Mouse (Mus musculus) kidney, adult 9 months (tissue): ENCODE results near the gene Pdha2.
A peak's percentile ranks its signal among the peaks of the same experiment; 100 is the strongest.

Experiments
- DNase-seq: peaks from one replicate; pipeline ENCODE4 v3.0.0; 2022

Pdha2 gene

DNA sequence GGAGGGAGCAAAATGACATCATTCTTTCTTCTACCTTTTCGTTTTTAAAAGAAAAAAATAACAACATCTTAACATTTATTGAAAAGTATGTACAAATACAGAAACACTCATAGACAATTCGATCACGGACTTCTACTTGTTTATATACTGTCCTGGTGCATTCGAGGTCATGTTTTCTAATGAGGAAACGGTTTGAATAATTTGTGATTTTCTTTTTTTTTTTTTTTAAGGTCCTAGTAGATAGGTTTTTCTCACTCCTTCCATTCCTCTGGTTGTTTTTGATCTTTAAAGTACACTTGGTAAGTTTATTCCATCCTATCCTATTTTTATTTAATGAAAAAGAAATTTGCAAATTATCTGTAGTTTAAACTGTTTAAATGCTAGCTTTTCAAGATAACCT is at the start of gene Pdha2:
Gene Pdha2, minus strand, starts transcription at position 101 of the 400 bp plus-strand sequence.
- DNase-seq: no peak

DNA sequence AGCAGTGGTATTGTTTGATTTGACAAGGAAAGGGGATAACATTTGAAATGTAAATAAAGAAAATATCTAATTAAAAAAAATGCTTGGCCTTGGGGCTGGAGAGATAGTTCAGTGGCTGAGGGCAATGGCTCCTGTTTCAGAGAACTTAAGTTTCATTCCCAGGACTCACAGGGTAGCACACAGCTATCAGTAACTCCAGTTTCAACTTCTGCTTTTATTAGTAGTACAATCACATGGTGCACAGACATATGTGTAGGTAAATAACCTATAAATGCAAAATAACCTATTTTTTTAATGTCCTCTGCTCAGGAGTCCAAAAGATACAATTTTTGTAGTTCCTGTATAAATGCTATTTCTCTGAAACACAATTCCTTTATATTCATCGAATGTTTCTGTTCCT is 48.4 kb upstream of the Pdha2 start:
- DNase-seq: no peak

DNA sequence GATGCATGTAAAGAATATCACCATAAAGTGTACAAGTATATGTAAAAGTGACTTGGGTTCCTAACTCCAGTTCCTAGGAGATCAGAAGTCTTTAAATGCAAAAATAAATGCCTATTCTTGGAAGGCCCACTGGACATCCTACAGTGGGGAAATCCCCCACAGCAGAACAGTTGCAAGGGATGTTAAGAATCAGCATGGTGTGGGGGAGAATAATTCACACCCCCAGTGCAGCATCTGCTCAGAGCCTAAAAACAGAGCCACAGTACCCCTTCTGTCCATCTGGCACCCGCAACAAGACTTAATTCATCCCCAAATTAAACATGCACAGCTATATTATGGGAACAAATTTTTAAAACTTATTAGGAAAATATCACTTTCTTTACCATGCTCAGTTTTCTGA is 39.3 kb upstream of the Pdha2 start:
- no peak for DNase-seq

DNA sequence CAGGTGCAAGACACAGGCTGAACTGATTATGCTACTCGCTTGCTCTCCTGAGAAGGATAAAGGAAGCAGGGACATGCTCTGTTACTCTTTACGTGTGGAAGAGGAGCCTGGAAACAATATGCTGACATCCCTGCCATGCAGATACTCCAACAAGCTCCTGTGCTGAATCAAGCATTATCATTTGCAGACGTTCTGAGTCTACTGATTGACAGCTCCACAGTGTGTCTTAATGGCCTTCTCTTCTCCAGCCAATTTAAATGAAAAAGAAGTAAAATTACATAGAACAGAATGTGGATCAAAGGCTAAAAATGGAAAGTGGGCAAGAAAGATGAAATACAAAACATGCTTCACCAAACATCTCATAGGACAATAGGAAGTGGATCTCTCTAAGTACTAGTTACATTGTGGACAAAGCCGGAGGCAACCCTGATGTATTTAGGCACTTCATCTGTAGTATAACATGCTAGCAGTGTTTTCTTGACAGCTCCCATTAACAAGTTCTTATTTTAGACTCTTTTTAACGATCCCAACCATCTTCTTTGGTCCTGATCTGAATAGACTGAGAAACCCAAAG is 32.7 kb upstream of the Pdha2 start:
- DNase-seq: no peak

DNA sequence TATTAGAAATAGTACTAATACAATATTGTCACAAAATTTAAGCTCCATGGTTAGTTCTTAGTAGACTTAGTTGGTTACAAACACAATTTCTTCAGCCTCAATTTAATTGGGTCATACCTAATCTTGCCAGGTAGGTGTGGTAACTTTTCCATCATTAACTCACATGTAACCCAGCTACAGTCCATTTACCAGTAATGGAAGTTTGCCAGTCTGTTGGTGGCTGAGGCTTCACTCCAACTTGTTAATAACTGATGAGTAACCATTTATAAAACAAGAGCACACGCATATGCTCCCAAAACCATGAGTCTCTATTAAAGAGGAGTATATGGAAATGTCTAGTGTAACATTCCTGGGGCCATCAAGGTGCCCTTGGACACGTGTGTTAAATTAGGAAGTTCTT is 25.9 kb upstream of the Pdha2 start:
- peak; percentile 81 for DNase-seq

DNA sequence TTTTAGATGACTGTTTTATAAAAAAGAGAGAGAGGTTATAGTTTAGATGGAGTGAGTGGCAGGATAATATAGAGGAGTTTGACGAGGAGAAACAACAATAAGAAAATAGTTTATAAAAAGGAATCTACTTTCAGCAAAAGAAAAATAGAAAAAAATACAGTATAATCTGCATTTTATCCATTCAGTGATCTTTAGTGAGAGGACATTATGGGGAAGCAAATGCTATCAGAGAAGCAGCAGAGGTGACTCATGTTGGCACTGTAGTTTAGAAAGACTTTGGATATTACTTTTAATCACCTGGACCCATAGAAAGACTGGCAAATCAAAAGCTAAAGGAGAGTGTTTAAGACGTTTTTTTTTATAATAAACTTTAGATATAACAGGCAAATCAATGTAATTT is 17.0 kb upstream of the Pdha2 start:
- no peak for DNase-seq

DNA sequence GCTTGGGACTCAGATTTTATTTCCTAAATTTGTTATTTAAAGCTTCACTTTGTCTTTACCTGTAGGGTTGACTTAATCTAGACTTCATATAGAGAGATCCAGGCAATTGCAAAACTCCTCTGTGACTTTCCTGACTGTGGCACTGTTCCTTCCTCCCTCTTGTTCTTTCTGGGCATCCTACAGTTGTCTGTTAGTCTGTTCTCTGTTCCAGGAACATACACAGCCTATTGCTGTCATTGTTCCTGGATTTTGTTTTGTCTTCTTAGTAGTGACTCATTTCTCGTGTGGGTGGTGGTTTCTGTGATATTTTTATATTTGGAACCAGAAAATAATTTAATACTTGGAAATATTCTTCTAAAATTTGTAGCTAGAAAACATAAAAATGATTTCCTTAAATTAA is 10.2 kb upstream of the Pdha2 start:
- DNase-seq: no peak

DNA sequence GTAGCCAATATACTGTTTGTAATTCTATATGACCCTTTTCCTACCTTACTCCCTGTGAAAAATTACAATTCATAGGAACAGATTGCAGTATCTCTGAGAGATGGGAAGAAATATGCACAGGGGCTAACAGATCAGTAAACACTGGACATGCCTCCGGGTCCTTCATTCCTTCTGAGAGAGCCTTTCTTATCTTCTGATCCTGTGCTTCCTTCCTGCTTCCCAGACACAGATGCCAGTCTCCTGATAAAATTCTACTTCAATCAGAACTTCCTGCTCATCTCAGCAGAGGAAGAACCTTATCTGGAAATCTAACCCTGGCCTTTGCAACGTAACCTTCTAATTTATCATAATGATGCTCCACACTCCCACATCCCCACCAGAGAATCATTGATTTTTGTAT is 6.4 kb upstream of the Pdha2 start:
- no peak for DNase-seq

DNA sequence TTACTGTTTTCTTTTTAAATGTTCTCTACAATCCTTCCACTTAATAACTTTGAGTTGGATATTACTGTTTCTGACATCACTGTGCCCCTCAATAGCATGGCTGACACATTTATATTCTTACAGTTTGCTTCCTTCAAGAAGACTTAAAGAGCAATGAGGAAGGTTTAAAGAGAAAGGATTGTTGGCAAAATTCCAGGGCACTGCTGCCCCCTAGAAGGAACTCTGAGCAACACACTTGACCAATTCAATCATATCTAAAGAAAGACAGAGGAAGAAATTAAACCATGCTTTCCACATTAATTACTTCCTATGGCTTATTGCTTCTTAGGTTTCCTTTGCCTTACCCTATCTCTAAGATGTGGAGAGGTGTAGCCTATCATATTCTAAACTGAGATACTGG is 4.8 kb upstream of the Pdha2 start:
- peak; percentile 13 for DNase-seq

DNA sequence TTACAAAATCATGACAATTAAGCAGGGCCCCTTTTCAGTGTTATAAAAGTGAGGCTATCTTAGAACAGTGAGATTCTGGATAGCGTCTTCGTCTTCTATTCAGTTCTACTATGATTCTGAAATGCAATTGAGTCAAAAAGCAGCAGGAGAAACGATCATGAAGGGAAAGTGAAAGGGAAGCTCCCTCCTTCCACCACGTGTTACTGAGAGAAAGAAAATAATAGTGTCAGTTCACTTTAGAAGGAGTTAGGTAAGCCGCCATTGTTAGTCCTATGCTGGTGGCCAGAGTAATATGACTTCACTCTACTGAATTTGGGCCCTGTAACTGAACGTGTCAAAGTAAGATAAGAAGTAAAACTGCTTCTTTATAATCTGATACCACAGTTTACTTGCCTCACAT is 4.1 kb upstream of the Pdha2 start:
- no peak for DNase-seq

DNA sequence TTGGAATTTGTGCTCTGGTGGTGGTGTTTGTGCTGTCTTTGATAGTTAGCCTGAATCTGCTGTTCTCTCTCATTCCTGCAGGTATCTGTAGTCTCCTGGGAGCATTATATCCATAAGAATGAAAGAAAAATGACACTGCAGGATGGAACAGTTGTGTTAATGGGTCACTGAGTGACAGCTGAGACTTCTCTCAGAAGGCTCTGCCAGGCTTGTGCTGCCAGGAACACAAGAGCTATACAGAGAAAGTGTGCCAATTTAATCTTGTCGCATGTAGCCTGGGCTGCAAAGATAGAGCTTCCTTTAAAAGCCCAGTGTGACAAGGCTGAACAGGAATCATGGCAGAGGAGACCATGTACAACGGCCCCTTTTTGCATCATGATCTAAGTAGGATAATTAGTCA is 2.6 kb upstream of the Pdha2 start:
- no peak for DNase-seq

DNA sequence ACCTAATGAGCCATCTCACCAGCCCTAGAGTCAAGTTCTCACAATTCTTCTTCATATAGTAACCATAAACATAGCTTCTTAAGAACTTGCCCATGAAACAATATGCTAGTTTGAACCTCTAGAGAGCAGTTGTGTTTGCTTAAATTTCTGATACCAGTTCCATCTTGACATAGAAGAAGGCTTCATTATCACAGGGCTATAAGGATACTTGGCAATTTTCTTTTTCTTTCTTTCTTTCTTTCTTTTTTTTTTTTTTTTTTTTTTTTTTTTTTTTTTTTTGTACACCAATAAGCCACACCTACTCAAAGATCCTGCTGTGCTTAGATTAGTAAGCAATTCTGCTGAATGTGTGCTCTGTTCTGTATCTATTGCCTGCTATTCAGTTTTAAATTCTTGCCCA is 2.0 kb upstream of the Pdha2 start:
- DNase-seq: no peak

DNA sequence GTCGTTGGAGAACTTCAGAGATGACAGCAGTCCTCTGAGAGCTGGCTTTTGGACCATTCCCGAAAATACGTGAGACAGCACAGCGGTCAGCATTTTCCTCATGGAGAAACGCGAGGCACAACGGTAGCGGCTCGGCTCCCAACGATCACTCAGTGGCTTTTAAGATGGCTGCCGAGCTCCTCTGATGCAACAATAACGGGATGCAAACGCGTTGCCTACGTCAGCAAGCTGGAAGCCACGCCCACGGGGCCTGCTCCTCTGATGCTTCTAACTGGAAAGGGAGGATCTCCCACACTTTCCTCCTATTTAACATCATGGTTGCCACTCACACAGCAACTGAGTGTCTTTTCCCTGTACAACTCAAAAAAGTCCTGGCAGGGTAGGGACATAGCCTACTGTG is 511 bp downstream of the Pdha2 start:
- no peak for DNase-seq

DNA sequence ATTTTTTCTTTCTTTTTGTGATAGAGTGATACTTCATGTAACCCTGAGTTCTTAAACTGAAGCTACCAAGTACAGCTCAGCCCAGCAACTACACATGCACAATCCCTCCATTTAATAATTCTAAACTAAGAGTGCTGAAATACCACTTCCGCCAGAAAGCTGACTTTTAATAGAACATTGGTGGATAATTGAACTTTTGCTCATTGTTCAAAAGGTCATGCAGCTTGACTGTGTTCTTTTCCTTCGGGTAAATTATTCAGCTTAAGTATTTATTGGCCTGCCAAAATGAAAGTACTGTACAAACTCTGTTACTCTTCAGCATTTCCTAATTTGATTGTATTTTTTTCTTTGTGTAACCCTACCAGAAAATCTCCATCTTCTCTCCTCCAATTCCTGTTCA is 10.4 kb downstream of the Pdha2 start:
- DNase-seq: peak; percentile 77

DNA sequence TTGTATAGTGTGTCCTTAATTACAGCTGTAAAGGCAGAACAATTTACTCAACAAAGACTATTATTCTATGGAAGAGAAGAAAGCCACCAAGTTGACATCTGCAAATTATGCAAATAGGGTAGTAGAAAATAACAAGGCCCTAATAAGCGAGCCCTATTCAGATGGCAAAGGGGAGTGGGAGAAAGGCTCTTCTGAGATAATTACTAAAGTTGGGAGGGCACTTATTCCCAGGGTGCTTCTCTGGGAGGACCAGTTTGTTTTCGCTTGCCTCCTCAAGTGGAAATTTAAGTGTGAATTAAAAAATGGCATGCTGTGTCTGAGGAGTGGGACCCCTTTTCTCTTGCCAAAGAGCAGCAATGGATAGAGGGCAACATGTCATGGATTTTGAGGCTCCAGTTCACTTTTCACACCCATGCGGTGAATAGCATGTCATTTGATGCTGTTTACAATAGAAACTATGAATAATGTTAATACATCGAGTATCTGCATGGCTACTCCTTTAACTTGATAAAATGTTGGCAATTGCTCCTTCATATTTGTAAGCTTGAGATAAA is 14.8 kb downstream of the Pdha2 start:
- DNase-seq: no peak

DNA sequence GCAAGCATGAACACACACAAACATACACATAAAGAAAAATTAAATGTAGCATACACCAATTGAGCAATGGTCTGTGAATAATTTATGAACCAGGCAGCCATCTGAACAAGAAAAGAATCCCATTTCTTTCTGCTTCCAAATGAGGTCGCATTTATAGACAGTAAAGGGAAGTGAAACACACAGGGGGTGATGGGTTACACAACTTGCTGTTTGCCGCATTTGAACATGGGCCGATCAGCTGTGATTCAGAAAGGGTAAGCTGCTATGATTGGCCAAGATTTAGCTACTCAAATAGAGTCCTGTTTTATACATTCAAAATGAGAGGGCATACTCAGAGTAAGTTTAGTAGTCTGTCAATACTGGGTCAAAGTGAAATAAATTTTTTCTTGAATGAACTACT is 20.5 kb downstream of the Pdha2 start:
- no peak for DNase-seq

DNA sequence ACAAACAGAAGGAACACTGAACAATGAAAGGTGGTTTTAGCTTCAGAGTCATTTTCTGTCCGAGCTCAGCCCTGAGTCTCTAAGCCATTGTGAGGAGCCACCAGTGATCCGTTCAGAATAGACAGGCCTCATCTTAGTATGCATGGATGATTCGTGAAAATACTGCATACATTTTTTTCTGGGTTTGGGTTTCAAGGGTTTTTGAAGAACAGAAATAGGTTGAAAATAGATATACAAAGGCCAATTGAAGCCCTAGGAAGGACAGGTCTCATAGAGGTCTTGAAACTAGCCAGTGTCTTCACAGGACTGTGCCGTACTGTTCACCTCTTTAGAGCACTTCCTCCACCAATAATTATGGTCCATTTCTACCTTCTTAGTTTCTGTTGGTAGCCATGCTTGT is 21.7 kb downstream of the Pdha2 start:
- no peak for DNase-seq

DNA sequence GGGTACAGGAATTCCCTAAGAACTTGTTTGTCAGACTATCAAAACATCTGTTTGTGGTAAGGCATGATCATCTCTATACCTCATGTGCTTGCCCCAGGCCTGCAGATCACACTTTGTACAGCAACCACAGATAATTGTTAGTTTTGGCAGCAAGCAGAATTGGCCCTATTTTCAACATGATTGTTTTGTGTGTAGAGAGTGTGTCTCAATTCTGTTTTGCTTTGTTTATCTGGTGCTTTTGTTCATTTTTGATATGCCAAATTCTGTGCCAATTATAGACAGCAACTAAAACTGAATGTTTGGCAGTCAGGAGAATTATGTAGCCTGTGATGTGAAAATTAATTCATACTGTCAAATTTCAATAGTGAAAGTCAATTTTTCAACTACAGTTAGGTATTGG is 51.2 kb downstream of the Pdha2 start:
- no peak for DNase-seq
